Mouse (Mus musculus) B cell, adult 67 days (primary cell): ENCODE results near the gene Ttc39b. TPM values are rescaled to one million over a fixed set of nuclear protein-coding genes. Genes with fewer than 3 reads are reported as not detected.

Experiments
- total RNA-seq, 2 experiments: library from RNA; stranded (reverse); gene quantifications; 4 replicates each; pipeline ENCODE4 v1.2.4; 2023

The Ttc39b gene
- 10 to 100 TPM; 30.1 to 33.2 TPM for total RNA-seq

DNA sequence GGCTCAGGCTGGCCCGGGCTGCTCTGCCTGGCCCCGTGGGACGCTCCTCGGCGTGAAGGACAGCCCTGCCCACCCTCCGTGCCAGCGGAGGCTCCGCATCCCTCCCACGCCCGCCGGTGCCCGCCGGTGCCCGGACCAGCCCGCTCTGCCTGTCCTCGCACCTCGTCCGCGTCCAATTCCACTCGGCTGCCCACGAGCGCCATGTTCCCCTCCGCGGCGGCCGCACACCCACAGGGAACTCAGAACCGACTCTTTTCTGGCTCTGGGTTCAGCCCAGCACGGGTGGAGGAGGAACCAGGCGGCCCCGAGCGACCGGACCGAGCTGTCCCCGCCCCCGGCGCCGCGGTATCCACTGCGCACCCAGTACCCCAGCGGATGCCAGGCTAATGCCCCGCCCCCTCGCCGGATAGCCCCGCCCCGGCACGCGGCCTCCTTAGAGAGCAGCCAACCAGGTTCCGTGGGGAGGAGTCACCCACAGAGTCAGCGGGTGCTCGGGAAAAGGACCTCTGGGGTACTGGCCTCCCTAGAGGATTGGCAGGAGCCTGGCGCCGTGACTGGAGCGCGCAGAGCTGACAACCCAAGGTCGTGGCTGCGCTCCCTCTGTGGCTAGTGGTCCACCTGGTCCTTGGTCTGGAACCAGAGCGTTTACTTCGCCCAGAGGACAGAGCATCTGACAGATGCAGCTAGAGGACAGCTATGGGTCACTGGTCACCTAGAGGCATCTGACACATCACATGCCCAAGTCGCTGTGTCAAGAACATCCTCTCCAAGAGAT, at the start of gene Ttc39b:
TSS of gene Ttc39b (minus strand) at position 346 of the 775 bp plus-strand sequence.

Other genes with a start within 250 kb of the Ttc39b start
- gene Snapc3, start 93.5 kb upstream of the Ttc39b start, total RNA-seq, result 10 to 100 TPM; 45.6 to 46.4 TPM
- gene Psip1, start 162.2 kb upstream of the Ttc39b start, total RNA-seq, result 10 to 100 TPM; 67.1 to 70.5 TPM
- gene Ccdc171, start 201.3 kb upstream of the Ttc39b start, total RNA-seq, result 10 to 100 TPM; 10.1 to 12.6 TPM